Mouse (Mus musculus) heart, adult 8-10 months (tissue): ENCODE measurements at regions not wholly inside any gene's neighbourhood (a gene's known extent, or its start where the extent isn't known, plus 50 kb on each side); places are given as distances from the start of the nearest gene placed in this dataset.
"Not testable (repeated sequence)": the region's sequence is repeated elsewhere in the genome, so short reads cannot be mapped to it uniquely, and the experiment has no call there.

Source experiments
- DNase-seq: peaks from one replicate; pipeline ENCODE4 v3.0.0; 2022; ENCODE audit warnings: low spot score

DNA sequence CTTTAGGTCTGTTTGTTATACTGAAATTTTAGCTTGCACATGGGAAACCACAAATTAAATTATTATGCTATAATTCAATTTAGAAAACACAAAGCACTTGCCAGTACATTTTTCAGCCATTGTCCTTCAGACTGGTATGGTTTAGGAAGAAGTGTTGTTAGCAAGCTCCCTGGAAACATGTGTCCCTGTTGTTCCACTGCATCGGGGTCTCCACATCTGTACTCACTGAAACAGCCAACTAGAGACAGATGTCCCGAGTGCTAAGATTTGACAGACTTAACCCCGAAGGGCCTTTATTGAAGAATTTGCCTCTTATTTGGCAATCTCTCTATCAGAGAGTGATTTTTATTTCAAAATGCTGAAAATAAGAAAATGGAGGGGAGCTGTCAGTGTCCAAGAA is 362.6 kb downstream of the Rfpl4b start:
- DNase-seq: no peak

DNA sequence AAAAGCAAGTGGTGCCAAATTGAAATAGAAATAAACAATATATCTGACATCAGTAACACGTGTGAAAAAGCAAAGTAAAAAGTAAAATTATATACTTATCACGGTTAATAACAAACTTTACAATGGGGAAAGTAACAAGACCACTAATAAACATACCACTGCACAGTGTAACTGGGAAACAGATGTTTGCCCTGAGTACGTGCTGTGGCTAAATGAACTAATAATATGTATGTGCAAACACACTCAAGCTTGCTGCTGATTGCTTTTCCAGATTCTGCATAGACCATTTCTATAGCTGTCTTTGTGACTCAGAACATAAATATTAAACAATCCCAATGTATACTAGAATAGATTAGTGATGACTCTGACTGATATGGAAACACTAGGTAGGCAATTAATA is 363.2 kb downstream of the Rfpl4b start:
- no peak for DNase-seq

DNA sequence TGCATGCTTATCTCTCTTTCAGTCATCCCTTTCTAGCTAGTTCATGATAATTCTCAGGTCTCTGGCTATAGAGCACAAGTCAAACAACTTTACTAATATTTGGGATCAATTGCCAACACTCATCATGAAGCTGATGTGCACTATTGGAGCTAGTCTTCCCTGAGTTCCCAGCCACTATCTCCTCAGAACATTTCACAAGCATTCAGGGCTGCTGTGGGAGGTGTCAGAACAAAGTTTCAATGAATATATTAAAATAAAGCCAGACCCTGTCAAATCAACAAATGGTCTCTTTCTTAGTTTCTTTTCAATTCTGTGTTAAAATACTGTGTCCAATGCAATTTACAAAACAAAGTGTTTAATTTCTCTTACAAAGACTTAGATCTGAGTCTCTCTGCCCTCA is 364.8 kb downstream of the Rfpl4b start:
- no peak for DNase-seq

DNA sequence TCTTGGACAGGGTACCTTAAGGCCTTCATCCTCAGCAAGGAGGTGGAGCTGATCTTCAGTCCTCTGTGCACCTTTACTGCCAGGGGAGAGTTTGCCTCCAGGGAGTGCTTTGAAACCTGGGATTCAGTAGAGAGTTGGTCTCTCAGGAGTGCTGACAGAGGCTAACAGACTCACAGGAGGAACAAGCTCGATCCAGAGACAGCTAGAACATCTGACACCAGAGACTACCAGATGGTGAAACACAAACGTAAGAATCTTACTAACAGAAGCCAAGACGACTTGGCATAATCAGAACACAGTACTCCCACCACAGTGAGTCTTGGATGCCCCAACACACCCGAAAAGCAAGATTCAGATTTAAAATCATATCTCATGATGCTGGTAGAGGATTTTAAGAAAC is 372.3 kb downstream of the Rfpl4b start:
- no peak for DNase-seq

DNA sequence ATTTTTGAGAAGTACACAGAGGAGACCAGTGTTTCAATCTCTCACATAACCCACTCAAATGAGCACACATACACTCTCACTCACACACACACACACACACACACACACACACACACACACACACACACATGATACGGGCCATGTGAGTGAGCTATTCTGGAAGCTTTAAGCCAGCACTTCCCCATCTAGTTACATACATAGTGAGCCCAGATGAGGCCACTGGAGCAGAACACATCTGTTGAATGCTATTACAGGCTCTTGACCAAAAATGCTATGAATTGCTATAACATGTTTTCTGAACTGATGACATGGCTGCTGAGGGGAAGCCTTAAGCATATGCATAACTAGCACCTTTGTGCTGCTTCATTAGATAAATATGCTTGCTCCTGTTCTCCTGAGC is 373.9 kb downstream of the Rfpl4b start:
- no peak for DNase-seq

DNA sequence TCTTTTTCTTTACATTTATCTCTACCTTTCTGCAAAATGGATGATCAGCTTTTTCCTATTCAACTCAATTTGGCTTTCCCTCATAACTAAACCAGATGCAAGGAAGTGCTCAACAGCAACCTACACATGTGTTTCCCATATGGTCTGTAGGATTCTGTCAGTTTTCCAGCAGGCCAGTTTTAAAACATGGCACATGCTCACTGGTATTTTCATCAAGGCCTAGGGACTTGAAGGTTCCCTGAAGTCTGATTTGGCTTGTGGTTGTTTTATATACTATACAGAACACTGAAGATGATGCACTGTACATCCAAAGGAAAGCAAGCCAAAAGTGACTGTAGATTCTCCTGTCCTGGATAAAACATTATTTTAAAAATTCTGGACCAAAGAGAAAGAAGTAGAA is 374.3 kb downstream of the Rfpl4b start:
- no peak for DNase-seq

DNA sequence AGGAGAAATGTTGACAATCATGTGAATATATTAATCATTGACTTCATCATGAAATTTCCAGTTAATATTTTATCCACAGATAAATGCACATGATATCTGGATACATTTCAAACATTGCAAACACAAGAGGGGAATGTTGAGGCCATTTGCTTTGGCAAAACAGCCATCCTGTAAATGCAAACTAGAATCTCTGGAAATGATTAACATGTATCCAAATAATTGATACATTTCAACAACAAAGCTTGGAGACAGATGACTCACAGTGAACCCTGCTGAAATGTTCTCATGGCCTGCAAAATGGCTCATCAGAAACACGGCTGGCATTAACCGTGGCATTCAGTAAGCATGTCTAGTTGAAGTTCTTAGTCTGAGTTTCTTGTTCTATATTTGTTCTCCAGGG is 382.3 kb downstream of the Rfpl4b start:
- DNase-seq: no peak

DNA sequence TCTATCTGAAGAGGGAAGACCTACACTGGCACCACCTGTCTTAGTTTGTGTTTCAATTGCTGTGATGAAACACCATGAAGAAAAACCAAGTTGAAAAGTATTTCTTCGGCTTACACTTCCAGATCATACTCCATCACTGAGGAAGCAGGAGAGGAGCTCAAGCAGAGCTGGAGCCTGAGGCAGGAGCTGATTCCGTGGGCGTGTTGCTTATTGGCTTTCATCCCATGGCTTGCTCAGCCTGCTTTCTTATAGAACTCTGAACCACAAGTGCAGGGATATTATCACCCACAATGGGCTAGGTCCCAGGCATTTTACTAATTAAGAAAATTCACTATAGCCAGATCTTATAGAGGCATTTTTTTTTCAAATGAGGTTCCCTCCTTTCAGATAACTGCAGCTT is 384.7 kb downstream of the Rfpl4b start:
- DNase-seq: no peak

DNA sequence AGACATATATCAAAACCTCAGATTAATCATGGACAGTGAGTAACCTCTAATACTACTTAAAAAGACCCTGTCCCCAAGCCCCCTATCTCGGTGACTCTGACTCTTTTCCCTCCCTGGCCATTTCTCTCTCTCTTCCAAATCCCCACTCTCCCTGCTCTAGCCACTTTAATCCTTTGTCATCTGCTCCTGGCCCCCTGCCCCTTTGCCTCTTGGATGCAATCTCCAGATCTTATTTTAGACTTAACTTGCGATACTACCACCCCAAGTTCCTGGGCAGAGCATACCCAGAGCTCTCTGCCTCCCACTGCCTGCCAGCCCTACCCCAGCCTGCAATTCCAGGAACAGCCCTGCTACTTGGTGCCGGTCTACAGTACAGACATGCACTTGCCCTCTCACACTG is 400.0 kb downstream of the Rfpl4b start:
- DNase-seq: no peak

DNA sequence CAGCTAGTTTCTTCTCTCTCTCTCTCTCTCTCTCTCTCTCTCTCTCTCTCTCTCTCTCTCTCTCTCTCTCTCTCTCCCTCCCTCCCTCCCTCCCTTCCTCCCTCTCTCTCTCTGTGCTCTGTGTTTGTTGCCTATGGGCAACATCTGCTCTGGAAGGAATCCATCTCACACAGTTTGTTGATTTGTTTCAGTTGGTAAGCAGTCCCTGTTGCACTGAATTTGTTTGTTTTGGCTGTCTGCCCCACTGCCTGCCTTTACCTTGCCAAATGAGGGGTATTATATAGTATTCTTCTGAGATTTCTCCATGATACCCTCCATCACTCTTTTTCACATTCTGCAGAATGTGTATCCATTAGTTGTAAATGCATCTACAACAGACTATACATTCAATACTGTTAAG is 401.8 kb downstream of the Rfpl4b start:
- DNase-seq: no peak

DNA sequence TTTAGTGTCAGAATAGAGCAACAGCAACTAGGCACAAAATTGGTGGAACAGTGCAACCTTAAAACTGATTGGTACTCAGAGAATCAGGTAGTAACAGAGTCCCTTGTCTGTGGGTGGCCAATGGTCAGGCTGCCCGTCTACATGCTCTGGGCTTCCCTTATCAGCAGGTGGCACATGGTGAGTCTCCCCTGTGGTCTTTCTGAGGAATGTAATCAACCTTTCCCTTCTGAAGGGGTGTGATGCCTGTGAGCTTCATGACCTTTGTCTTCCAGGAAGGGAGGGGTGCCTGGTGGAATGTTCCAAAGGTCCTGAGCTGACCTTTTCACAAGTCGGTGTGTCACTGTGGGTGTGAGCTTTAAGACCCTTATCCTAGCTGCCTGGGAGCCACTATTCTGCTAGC is 438.4 kb downstream of the Rfpl4b start:
- no peak for DNase-seq

DNA sequence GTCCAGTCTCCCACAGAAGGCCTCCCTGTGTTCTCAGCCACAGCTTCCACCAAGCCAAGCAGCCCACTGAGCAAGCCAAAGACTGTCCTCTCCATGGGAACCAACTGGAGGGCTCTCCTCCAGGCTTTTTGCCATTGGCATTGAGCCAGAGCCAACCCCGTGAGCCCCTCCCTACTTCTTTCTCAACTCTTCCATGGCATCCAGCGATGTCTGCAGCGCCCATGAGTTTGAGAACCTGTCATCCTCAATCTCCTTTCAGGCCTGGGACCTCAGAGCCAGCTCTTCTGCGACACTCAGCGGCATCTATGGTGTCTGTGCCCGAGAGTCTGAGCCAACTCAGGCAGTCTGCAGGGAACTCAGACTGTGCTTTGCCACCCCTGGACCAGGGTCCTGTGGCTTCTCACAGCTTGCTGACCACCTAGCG is 439.7 kb downstream of the Rfpl4b start:
- DNase-seq: no peak

DNA sequence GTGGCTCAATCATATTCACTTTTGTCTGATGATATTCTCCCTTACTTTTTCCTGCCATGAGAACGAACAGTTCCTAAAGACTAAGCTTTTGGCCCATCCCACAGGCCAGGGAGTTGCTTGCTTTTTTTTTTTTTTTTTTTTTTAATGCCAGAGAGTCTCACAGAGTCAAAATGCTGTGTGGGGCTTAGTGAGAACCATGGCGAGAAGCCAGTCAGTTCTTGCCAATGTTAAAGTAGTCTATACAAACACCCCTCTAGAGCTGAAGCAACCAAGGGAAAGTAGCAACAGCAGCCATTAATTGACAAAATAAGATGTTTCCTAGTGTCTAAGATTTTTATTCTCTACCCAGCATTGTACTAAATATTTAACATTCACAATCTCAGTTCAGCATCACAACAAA is 441.2 kb downstream of the Rfpl4b start:
- DNase-seq: no peak

DNA sequence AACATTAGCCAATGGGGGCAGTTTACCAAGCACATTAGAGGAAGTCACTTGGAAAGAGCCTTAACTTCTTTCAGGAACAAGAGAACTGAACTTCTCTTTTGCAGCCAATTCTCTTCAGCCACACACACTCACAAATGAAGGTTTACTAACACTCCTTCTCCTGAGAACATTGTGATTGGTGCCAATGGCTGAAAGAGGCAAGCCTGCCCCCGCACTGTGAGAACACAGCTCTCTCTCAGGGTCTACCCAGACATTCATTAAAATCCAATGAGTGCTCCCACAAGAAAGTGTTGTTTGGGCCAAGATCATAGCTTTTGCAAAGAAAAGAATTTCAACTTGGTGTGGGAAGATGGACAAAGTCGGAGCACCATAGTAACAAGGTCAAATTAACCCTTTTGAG is 454.8 kb downstream of the Rfpl4b start:
- no peak for DNase-seq

DNA sequence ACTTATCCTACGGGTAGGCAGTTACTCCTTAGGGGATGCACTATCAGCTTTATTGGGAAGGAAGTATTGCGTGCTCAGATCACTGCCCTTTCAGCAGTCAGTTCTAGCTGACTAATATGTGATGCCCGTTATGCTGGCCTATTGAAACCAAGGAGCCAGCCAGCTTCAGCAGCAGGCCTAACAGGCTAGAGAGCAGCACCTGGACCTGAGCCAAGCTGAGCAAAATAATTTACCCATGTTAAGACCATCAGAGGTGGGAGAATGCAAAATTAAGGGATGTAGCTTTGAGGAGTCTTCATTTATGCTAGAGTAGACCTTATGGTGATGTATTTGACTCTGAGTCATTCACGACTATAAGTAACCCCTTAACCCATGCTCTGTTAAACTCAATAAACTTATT is 456.7 kb downstream of the Rfpl4b start:
- no peak for DNase-seq

DNA sequence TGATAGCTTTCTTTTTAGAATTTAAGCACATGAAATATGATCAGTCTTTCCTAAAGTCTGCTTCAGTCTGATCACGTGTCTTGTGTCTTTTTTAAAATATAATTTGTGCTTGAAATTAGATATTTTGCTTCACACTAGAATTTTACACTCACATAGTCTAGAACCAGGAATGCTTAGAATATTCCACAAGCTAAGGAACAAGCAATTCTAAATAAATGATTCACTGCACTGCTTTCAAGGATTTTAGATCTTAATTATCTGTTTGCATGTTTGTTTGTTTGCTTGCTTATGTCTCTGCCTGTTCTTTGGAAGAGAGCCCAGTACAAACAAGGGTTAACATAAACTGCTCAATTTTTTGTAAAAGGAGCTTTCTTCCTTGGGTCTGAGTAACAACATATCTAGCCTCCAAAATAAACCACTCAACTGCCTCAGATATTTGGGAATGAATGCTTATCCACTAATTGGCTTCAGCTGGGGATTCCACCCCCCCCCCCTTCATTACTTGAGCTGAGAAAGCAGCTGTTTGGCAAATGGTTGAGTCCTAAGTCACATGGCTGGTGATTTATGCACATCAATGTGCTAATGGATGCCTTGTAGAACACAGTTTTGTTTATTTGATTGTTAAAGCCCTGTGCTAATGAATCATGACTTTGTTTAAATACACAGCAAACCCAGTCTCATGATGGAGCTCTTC is 463.9 kb downstream of the Rfpl4b start:
- peak; percentile 14 for DNase-seq

DNA sequence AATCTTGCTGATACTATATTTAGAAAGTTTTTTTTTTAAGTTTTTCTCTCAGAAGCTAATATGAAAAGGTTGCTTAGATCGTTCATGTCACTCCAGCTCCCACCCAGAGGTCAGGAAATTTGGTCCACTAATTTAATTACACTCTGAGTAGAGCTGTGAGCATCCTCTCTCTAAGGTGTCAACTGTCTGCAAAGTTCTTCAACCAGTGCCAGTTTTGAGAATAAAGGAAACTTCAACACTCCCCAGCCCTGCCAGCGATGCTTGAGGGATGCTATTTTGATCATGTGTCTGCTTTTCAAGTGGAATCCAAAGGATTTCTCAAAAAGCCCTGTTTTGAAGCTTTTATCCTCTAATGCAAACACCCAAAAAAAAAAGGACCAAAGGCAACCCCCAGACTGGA is 467.6 kb downstream of the Rfpl4b start:
- DNase-seq: no peak

DNA sequence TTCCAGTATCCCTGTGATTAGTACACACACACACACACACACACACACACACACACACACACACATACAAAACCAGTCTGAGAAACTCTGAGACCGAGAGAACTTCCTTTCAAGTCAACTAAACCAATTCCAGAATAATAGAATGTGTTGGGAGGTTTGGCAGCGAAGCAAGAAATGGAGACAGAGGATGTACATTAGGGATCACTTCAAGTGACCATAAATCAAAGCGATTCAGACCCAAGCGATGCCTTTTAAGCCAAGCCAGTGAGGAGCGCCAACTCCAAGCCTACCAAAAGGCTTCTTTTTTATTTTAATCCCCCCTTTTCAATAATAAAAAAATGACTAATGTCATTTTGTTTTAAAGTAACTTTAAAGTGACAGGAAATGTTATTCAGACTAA is 468.1 kb downstream of the Rfpl4b start:
- DNase-seq: no peak

DNA sequence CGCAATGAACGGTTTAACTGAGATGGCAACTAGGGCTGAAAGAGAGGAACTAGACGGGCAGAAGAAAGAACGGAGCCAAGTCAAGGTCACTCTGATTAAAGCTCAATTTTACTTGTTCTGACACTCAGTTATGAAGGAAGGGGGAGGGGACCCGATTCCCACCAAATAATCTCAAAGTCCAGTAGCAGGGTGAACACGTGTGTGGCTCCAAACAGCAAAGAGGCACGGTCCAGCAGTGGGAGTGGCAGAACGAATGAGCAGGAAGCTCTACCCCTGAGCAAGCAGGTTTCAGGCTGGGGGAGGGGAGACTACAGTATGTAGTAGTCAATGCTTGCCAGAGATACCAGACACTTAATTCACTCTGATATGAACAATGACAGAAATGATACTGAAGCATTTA is 474.6 kb downstream of the Rfpl4b start:
- not testable (repeated sequence) for DNase-seq

DNA sequence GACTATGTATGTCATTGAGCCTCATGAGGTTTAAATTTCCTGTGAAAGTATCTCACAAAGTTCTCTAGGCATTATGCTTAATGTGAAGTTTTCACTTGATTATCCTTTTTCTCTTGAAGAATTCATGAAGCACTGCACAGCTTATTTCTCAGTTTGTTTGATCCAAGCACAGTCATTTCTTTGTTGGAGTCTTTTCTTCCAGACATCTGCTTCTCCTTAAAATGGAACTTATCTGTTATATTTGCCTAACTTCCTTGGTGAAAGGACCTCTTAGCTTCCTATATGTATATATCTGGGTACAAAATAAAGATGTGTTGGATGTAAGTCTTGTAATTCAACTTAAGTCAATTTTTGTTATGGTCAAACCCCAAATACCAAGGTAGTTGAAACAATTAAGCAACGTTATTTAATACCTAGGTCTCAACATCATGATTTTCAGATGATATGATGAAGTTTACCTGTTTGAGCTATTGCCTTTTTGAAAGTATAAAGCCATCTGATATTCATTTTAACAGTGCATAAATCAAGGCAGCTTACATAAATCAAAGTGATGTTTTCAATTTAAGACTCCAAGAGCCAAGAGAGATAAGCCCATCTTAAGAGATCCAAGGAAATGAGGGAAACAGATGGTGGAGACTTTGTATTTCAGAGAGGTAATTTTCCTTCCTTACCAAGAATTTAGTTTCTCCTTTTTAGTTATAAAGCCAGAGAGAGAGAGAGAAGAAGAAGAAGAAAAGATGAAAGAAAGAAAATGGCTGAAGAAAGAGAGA is 481.0 kb downstream of the Rfpl4b start:
- DNase-seq: no peak

DNA sequence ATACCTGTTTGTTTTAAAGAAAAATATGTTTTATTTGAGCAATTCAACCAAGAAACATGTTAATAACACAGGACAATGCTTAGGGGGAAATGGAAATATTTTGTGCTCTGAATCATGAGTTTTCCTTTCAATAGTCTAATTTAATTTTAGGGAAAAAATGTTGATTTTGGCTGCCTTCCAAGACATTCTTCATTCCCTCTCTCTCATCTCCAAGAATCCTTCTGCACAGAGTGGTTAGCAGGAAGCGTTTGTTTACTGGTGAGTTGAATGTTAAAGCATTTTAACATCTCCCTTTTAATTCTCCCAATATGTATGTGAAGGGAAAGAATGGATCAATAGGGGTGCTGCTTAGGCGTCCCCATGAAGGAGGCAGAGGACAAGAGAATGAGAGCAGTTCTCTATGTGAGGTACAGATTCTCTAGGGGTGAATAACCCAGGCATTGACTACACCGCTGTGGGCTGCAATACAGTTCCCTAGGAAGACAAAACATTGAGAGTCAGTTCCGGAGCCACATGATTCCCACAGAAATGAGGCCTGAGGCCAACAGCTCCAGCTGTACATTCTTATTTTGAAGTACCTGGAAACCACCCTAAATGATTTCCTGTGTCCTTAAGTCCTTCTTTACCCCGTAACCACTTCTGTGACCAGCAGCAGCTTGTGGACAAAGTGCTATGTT is 512.7 kb downstream of the Rfpl4b start:
- peak; percentile 44 for DNase-seq

DNA sequence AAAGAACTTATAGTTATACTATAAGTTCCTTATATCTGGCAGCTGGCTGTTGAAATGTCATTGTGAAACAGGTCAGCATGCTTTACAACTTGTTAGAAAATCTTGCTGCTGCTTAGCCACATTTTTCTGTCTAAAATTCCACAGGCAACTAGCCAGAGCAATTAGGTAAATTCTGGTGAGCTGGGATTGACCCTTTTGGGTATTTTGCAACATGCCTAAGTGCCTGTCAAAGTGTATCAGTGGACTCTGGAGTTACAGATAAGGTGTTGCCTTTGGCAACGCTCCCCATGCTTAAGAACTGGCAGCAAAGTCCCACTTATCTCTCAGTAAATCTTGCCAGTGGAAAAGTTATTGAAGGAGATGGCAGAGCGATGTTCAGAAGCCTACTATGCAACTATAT is 525.9 kb downstream of the Rfpl4b start:
- DNase-seq: no peak

DNA sequence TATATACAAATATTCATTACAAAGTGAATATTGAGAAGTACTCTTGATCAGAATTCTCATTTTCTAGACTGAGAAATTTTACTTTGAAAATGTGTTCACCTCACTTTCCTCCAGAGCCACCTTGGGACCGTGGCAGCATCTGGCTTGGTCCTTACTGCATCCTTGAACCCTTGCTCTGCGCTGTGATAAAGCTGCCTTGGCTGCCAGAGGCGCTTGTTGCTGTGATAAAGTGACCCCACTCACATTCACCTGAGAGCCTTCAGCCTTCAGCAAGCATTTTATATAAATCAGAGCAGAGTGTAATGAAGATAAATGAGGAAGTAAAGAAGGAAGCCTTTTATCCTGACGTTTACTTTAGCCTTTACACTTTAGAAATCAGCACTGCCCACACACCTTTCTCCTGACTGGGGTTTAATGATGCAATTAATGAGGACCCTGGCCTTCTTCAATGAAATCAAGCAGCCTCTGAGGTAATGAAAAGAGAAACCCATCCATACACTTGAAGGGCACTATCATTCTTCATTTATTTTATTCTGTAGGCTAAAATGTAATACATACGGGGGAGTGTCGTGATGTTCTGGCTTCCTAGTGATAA is 532.8 kb downstream of the Rfpl4b start:
- DNase-seq: no peak
